Mouse (Mus musculus): Measurements from ENCODE around the gene Isg20.
A peak's percentile ranks its signal among the peaks of the same experiment; 100 is the strongest.

The Isg20 gene

DNA sequence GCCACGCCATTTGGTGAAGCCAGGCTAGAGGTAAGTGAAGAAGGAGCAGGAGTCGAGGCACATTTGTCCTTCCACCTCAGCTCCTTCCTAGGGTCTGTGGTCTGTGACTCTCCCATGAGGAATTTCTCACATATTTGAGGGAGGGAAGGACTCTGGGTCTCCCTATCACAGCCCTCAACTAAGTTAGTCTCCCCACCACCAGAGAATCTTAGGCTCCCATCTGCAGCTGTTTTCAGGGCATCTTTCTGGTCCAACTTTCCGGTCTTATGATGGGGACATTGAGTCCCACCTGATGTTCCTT lies 1.3 kb downstream of the Isg20 start:
- no peak for DNase-seq (ENCODE audit: low read depth, low spot score)
- Histone ChIP-seq H3K27me3 (ENCODE audit: control insufficient read depth, insufficient read depth, low read length, poor library complexity, severe bottlenecking) (no peaks in the 10 kb centered on the region), H3K36me3 (ENCODE audit: control insufficient read depth, insufficient read depth, low read length, poor library complexity, severe bottlenecking) (no peaks in the 10 kb centered on the region)

DNA sequence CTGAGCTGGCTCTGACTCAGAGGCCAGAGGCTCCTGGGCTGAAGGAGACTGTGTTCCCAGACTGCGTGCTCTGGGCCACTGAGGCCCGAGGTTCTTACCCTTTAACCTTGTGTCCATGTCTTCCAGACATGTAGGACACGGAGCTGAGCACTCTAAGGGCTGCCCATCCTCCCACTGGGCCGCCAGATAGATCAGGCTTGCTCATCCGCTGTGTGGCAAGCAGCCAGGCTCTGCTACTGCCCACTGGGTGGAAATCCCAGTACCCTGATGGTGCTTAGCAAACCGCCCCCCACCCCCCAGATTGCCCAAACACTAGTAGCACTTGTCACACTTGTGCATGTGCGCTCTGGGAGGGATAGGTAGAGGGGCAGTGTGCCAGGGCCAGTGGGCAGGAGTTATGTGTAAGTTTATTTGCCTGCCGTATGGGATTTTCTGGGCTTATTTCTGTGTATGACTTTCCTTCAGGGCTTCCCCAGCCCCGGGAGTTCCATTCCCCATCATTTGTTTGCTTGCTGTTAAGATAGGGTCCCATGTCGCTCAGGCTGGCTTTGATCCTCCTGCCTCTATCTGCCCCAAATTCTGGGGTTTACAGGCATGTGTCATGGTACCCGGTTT lies 1.8 kb downstream of the Isg20 start:
- H3K36me3 ChIP-seq (ENCODE audit: control insufficient read depth, insufficient read depth, low read length, poor library complexity, severe bottlenecking) = no peaks in the 10 kb centered on the region
- H3K27me3 ChIP-seq (ENCODE audit: control insufficient read depth, insufficient read depth, low read length, poor library complexity, severe bottlenecking) = no peaks in the 10 kb centered on the region
- DNase-seq (ENCODE audit: low read depth, low spot score) = no peak

DNA sequence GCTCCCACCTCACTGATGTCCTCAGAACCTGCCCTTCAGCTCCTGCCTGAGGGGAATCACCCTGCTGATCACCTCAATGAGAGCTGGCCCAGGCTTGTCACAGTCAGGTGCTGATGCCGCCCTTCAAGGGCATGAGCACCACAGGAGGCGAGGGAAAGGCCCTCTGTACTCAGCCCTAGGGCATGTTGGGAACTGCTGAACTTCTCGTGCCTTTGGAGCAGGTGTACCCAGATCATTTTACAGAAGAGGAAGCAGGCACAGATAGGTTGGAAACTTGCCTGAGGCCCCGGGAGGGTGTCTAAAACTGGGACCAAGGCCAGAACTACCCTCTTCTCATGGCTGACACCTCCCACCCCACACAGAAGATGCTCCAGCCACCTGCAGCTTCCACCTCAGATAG lies 5.5 kb downstream of the Isg20 start:
- no peaks in the 10 kb centered on the region for H3K36me3 ChIP-seq (ENCODE audit: control insufficient read depth, insufficient read depth, low read length, poor library complexity, severe bottlenecking)
- no peak for DNase-seq (ENCODE audit: low read depth, low spot score)
- no peaks in the 10 kb centered on the region for H3K27me3 ChIP-seq (ENCODE audit: control insufficient read depth, insufficient read depth, low read length, poor library complexity, severe bottlenecking)

DNA sequence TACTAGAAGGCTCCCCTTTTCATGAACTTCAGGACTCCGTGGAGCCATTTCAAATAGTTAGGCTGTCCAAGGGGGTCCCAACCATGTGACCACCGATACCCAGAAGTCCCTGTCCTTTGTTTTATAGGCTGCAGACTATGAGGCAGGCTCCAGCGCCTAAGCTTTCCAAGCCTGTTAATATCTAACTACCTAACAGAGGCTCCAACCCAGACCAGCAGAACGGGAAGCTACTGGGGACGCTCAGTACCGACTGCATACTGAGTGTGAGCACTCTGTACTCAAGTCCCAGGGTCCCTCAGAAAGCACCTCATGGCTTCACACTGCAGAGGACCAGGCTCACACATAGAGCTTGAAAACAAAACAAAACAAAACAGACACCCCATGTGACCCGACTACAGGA lies 9.3 kb downstream of the Isg20 start:
- no peak for DNase-seq (ENCODE audit: low read depth, low spot score)
- no peaks in the 10 kb centered on the region for H3K27me3 ChIP-seq (ENCODE audit: control insufficient read depth, insufficient read depth, low read length, poor library complexity, severe bottlenecking)
- H3K36me3 ChIP-seq (ENCODE audit: control insufficient read depth, insufficient read depth, low read length, poor library complexity, severe bottlenecking) = no peaks in the 10 kb centered on the region

DNA sequence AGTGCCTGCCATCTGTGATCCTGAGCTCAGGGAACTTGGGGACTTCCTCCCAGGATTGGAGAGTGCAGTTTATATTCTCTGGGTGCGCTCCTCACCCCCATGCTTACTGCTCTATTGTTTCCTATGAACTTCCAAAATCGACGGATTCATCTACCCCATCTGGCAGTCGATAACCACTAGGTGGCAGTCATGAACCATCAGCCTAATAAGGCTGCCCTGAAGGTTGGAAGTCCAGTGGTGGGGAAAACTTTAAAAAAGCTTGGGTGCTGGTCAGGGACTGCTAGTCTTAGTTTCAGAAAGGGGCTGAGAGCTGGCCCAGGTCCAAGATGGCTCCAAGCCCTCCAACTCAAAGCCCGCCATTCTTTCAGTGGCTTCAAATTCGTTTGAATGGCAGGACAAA lies 11.1 kb downstream of the Isg20 start:
- H3K36me3 ChIP-seq (ENCODE audit: control insufficient read depth, insufficient read depth, low read length, poor library complexity, severe bottlenecking) = no peaks in the 10 kb centered on the region
- DNase-seq (ENCODE audit: low read depth, low spot score) = peak; percentile 76

DNA sequence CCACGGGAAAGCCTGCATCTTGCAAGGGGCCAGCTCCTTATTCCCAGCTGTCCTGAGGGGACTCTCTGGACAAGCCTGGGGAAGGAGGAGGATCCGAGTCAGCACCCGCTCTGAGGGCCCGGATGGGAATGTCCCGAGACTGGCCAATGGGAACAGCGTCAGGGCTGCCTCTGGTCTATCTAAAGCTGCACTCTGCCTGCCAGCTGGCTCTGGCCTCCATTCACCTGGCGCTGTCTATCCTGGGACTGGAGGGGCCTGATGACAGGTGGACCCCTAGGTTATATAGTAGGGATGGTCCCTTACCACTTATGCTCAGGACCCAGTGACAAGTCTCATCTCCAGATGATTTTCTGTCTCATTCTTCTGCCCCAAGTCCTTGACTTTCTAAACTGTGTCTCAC lies 11.6 kb downstream of the Isg20 start:
- DNase-seq (ENCODE audit: low read depth, low spot score) = no peak
- H3K27me3 ChIP-seq (ENCODE audit: control insufficient read depth, insufficient read depth, low read length, poor library complexity, severe bottlenecking) = no peaks in the 10 kb centered on the region
- H3K36me3 ChIP-seq (ENCODE audit: control insufficient read depth, insufficient read depth, low read length, poor library complexity, severe bottlenecking) = no peaks in the 10 kb centered on the region

More for the DNA sequence above, 11.1 kb downstream of the Isg20 start:
- H3K27me3 ChIP-seq (ENCODE audit: control insufficient read depth, insufficient read depth, low read length, poor library complexity, severe bottlenecking) = no peaks in the 10 kb centered on the region

DNA sequence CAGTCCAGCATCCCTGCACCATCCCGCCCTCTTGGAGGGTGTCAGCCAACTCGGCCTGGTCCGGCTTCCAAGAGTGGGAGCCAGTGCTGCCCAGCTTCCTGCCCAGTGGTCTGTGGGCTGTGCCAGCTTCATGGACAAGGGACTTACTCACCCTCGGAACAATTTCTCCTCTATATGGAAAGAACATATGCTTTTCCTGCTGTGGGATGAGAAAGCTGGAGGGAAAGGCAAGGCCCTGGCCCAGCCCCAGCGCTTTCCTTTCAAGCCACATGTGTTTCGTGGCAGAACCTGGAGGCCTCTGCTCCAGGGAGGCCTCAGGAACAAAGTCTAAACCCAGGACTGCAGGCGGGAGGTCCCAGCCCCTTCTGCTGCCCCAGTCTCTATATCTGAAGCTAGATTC lies 12.5 kb downstream of the Isg20 start:
- Histone ChIP-seq H3K36me3 (ENCODE audit: control insufficient read depth, insufficient read depth, low read length, poor library complexity, severe bottlenecking) (no peaks in the 10 kb centered on the region), H3K27me3 (ENCODE audit: control insufficient read depth, insufficient read depth, low read length, poor library complexity, severe bottlenecking) (no peaks in the 10 kb centered on the region)
- no peak for DNase-seq (ENCODE audit: low read depth, low spot score)

DNA sequence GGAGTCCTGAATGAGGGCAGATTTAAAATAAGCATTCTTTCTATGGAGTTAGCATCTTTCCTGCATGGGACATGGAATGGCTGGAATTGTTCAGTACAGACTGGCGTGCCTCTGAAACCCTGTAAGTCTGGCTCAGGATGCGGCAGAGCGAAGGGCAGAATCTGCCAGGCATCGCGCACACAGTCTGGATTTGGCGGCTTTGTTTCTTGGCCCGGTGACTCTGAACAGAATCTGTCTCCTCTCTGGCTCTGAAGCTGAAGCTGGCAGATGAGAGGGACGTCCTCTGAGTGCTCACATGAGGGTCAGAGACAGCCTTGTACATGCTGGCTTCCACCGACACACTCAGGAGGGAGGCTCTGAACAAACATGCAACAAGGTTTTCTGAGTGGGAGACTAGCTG lies 12.9 kb downstream of the Isg20 start:
- no peak for DNase-seq (ENCODE audit: low read depth, low spot score)

DNA sequence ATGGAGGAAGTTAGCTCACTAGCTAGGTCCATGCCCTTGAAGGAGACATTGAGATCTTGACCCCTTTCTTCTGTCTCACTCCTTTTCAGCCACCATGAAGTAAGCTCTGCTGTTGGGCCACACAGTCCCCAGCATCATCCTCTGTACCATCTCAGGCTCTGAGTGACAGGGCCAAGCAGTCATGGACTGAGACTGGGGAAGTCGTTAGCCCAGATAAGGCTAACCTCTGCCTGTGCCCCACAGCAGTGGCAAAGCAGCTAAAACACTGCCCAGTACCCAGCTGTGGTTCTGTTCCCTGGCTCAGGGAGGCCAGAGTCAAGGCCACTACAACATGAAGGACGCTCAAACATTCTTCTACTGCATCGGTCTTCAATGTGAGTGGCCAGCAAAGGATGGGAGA lies 14.0 kb downstream of the Isg20 start:
- no peak for DNase-seq (ENCODE audit: low read depth, low spot score)
- H3K36me3 ChIP-seq (ENCODE audit: control insufficient read depth, insufficient read depth, low read length, poor library complexity, severe bottlenecking) = no peaks in the 10 kb centered on the region
- no peaks in the 10 kb centered on the region for H3K27me3 ChIP-seq (ENCODE audit: control insufficient read depth, insufficient read depth, low read length, poor library complexity, severe bottlenecking)

More for the DNA sequence above, 12.9 kb downstream of the Isg20 start:
- H3K36me3 ChIP-seq (ENCODE audit: control insufficient read depth, insufficient read depth, low read length, poor library complexity, severe bottlenecking) = no peaks in the 10 kb centered on the region
- H3K27me3 ChIP-seq (ENCODE audit: control insufficient read depth, insufficient read depth, low read length, poor library complexity, severe bottlenecking) = no peaks in the 10 kb centered on the region

DNA sequence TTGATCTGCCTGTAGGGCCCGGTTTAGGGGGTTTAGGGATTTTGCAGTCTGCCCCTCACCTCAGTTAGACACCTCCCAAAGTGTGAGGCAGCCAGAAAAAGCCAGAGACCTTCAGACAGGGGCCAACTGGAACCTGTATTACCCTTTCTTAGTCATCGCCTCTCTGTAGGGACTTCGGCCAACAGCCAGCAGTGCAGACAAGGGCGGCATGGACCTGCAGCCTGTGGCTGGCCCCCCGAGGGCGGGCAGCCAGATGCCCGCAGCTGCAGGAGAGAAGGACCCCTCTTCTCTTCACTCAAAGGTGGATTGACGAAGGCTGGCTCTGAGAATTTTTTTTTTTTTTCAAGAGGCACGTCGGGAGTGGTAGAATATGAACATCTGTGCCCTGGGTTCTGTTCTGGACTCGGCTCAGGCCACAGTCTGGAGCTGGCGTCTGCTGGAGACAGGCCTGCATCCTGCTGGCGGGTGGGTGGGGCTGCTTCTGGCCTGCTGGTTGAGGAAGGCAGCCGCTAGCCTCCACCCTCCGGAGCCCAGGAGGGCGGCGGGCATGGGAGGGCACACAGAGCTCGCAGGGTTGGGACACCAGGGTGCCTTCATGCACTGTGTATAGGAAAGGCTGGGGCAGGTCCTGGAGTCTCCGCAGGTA lies 25.9 kb downstream of the Isg20 start:
- H3K27me3 ChIP-seq (ENCODE audit: control insufficient read depth, insufficient read depth, low read length, poor library complexity, severe bottlenecking) = no peaks in the 10 kb centered on the region
- no peaks in the 10 kb centered on the region for H3K36me3 ChIP-seq (ENCODE audit: control insufficient read depth, insufficient read depth, low read length, poor library complexity, severe bottlenecking)
- no peak for DNase-seq (ENCODE audit: low read depth, low spot score)

DNA sequence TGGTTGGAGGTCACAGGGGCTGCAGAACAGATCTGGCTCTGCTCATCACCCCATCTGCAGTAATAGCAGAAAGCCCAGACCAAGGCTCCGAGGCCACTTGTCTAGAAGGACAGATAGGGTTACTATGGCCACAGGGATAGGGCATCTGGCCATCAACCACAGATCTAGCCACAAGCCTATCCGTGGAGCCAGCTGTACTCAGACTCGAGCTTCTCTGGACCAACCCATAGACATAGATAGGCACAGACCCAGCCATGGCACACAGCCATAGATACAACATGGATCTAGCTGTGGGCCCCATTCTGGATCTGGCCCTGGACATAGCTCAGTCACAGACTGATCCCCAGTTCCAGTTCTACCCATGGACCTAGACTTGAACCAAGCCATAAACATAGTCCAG lies 27.7 kb downstream of the Isg20 start:
- Histone ChIP-seq H3K36me3 (ENCODE audit: control insufficient read depth, insufficient read depth, low read length, poor library complexity, severe bottlenecking) (no peaks in the 10 kb centered on the region), H3K27me3 (ENCODE audit: control insufficient read depth, insufficient read depth, low read length, poor library complexity, severe bottlenecking) (no peaks in the 10 kb centered on the region)
- no peak for DNase-seq (ENCODE audit: low read depth, low spot score)

DNA sequence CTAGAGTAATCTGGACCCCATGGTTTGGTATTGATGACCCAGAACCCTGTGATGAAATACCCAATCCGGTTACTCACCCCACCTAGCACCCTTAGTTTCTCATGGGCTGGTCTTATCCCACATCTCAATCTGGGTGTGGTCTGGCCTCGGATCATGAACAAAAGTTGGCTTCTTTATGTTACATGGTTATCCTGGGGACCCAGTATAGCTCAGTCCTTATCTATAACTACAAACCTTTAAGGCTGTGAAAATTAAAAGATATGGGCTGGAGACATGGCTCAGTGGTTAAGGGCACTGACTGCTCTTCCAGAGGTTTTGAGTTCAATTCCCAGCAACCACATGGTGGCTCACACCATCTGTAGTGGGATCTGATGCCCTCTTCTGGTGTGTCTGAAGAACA lies 29.3 kb downstream of the Isg20 start:
- H3K27me3 ChIP-seq (ENCODE audit: control insufficient read depth, insufficient read depth, low read length, poor library complexity, severe bottlenecking) = no peaks in the 10 kb centered on the region
- H3K36me3 ChIP-seq (ENCODE audit: control insufficient read depth, insufficient read depth, low read length, poor library complexity, severe bottlenecking) = no peaks in the 10 kb centered on the region

DNA sequence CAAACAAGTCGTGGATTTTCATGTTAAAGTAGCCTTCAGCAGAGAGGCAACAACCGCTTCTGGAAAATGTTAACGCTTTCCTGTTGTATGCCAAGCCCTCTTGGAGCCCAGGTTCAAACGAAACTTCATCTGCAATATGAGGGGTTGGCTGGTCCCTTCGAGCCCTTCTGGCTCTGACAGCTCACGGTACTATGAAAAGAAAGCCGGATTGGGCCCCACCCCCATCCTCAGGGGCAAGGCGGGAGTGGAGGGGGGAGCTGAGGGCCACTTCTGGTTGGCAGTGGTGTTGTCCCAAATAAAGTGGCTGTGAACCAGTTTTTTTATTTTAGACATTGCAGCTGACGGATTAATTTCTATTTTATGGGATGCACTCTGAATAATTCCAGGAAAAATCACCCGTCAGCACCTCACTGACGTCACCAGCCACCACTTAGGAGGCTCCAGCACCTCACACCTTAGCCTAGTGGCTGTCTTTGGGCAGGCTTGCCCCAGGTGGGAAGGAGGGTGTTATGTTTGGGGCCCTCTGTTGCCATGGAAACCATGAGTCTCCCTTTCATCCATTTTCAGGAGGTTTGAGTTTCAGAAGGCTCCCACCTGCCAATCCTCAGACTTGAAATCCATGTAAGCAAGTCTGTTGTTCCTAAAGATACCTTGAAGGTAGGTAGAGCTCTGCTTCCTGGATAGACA lies 40.8 kb downstream of the Isg20 start:
- Histone ChIP-seq H3K27me3 (ENCODE audit: control insufficient read depth, insufficient read depth, low read length, poor library complexity, severe bottlenecking) (no peaks in the 10 kb centered on the region), H3K36me3 (ENCODE audit: control insufficient read depth, insufficient read depth, low read length, poor library complexity, severe bottlenecking) (no peaks in the 10 kb centered on the region)
- DNase-seq (ENCODE audit: low read depth, low spot score) = no peak

More for the DNA sequence above, 29.3 kb downstream of the Isg20 start:
- DNase-seq (ENCODE audit: low read depth, low spot score) = no peak

DNA sequence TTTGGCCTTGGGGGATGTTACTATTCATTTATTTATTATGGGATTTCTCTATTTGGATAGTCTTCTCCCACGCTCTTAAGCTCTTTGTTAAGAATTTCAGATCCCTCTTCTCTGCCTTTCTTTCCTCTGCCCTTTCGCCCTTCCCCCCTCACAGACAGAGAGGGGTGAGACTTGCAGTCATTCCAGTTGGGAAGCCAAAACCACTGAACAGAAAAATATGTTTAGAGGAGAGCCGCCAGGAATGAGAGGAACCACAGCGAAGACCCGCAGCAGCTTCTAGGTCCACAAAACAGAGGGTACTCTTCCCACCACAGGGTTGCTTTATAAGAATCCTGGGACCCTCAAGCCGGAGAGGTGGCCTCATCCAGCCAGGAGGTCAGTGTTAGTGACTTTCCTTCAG lies 41.4 kb downstream of the Isg20 start:
- no peak for DNase-seq (ENCODE audit: low read depth, low spot score)
- Histone ChIP-seq H3K27me3 (ENCODE audit: control insufficient read depth, insufficient read depth, low read length, poor library complexity, severe bottlenecking) (no peaks in the 10 kb centered on the region), H3K36me3 (ENCODE audit: control insufficient read depth, insufficient read depth, low read length, poor library complexity, severe bottlenecking) (no peaks in the 10 kb centered on the region)

DNA sequence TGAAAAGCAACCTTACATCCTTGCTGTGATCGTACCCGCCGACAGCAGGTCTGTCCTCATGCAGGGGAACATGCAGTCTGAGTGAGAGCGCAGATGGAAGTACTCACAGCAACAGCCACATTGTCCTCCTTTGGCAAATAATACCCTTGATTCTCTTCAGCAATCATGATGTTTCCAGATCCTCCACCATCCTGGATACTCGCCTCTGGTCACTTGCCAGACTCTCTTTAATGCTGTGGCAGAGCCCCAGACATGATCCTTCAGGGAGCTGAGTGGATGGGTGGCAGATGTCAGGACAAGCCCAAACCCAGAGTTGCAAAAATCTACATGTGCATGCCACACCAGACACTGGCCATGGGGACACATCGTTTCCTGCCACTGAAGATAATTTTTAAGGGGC lies 41.9 kb downstream of the Isg20 start:
- no peak for DNase-seq (ENCODE audit: low read depth, low spot score)
- Histone ChIP-seq H3K36me3 (ENCODE audit: control insufficient read depth, insufficient read depth, low read length, poor library complexity, severe bottlenecking) (no peaks in the 10 kb centered on the region), H3K27me3 (ENCODE audit: control insufficient read depth, insufficient read depth, low read length, poor library complexity, severe bottlenecking) (no peaks in the 10 kb centered on the region)

All from splenic B cell, adult 2 months (primary cell).